8 mouse cellular contexts compared by ENCODE assay signal in genomic region chr13:76017974-76018843, GRCm38 (mm10). TPM values are rescaled to one million over a fixed set of nuclear protein-coding genes. Genes with fewer than 3 reads are reported as not detected.
DNase-seq lines count a peak whose midpoint lies in the region; ATAC-seq and TF ChIP-seq lines count a peak whose summit lies in the region.

Gene Rfesd (minus strand): TSS chr13:76018719.

- peak; percentile 86 for TF ChIP-seq POLR2A in lung, adult 2 months (IDR thresholded peaks at IDR 0.05; ENCODE audit: borderline replicate concordance, extremely low read depth, low read depth, low read length)

- H3K9ac ChIP-seq in forebrain, embryonic 15.5 days (replicated peaks): peak within 1 kb of the TSS; percentile 90

- ATAC-seq in forebrain, embryonic 15.5 days (replicated peaks): peak; percentile 100
- peak; percentile 94 for ATAC-seq in neutrophil, adult 5-6 weeks (ENCODE audit: extremely low read depth, insufficient number of reproducible peaks, low FRiP score, poor library complexity, severe bottlenecking)

- no peaks in the 10 kb centered on the region for H3K27me3 ChIP-seq in forebrain, embryonic 15.5 days

- peak within 1 kb of the TSS; percentile 79 for H3K4me3 ChIP-seq in forebrain, embryonic 15.5 days
- H3K4me3 ChIP-seq in lung, adult 2 months (replicated peaks; ENCODE audit: extremely low read depth, low read depth, low read length): peak within 1 kb of the TSS; percentile 85

- H3K36me3 ChIP-seq in forebrain, embryonic 15.5 days: no peaks in the 10 kb centered on the region

- DNase-seq in ES-CJ7 (ENCODE audit: low read depth, low spot score): peak; percentile 98
- peak; percentile 94 for DNase-seq in cerebellum, adult 11 months
- DNase-seq in heart, postnatal 25 days (ENCODE audit: low spot score): peak; percentile 98
- DNase-seq in layer of hippocampus, adult 18-20 months (ENCODE audit: low spot score in 2 of 2): peak; percentile 96 to 97
- peak; percentile 97 for DNase-seq in lung, adult 2 months
- peak; percentile 97 for DNase-seq in thymus, adult 18-20 months

- peaks cover 6% of the 10 kb centered on the region; the same call in 1 of the 2 replicates for H3K4me1 ChIP-seq in forebrain, embryonic 15.5 days
- peaks cover 2% of the 10 kb centered on the region; the same call in 1 of the 2 replicates for H3K4me1 ChIP-seq in lung, adult 2 months (ENCODE audit: control insufficient read depth, insufficient read depth, low read length)

- peak within 1 kb of the TSS; percentile 58 for H3K4me2 ChIP-seq in forebrain, embryonic 15.5 days (replicated peaks)

- TF ChIP-seq CTCF in lung, adult 2 months (IDR thresholded peaks at IDR 0.05; ENCODE audit: insufficient read depth, low read length): no peak

- no peaks in the 10 kb centered on the region for H3K9me3 ChIP-seq in forebrain, embryonic 15.5 days

- intact Hi-C loops in heart, postnatal 25 days (cut with DNase I): loop anchor here (1.0 to 5.0 kb wide), 3 partner anchors 75 to 311 kb away; partner anchors contain the start of genes Arsk, Ell2, Rhobtb3 and Ttc37

- peak within 1 kb of the TSS; percentile 94 for H3K27ac ChIP-seq in forebrain, embryonic 15.5 days (replicated peaks)

- WGBS in forebrain, embryonic 15.5 days: under 1% methylated on average over 50 of the region's 50 CpGs
- WGBS in lung, adult 2 months: under 1% methylated on average over 50 of the region's 50 CpGs

RNA-seq across cellular contexts. Expression of gene Rfesd, which starts in this region (rescaled TPM):
- polyA plus RNA-seq in forebrain, embryonic 15.5 days (2015; fragmentation: Nextera tagmentation; extraction: Ambion mirVana): 21.4 and 22.1 TPM in 2 replicates
- 10 to 100 TPM; 10.9 to 12.3 TPM for total RNA-seq in heart, postnatal 25 days (2021)
- 10 to 100 TPM; 15.7 to 16.7 TPM for total RNA-seq in layer of hippocampus, adult 18-20 months (2021)
- polyA plus RNA-seq in lung, adult 2 months (2012; rRNA removed): 3.7 and 5.7 TPM in 2 replicates
- 8.8 and 14.3 TPM in 2 replicates for total RNA-seq in neutrophil, adult 5-6 weeks (2017)

Comparison
In these comparisons a context has a peak if more than half of its experiments do, and no peak if none do; other contexts are left out.
1. Peak in every context shown above with its lines: DNase-seq, ATAC-seq, H3K4me3 ChIP-seq and H3K27ac ChIP-seq.